Mouse (Mus musculus) cortical plate, adult 2 months (tissue): ENCODE data around the gene Gm10944. TPM values are rescaled to one million over a fixed set of nuclear protein-coding genes. Genes with fewer than 3 reads are reported as not detected.

Experiments
- H3K27ac ChIP-seq: fragments of 200-500 bp; 2 replicates; pipeline ENCODE4 v1.5.1; 2012; ENCODE audit warnings: low read length, control low read depth, inconsistent platforms; ENCODE audit not compliant: insufficient read depth
- H3K4me1 ChIP-seq: fragments of 200-500 bp; 2 replicates; pipeline ENCODE4 v1.6.1; 2011; ENCODE audit warnings: low read length; ENCODE audit not compliant: control insufficient read depth, insufficient read depth
- H3K4me3 ChIP-seq: fragments of 200-500 bp; 2 replicates; pipeline ENCODE4 v1.5.1; 2011; ENCODE audit warnings: mild to moderate bottlenecking, low read length, control low read depth; ENCODE audit not compliant: insufficient read depth
- CTCF ChIP-seq: fragments of 200-500 bp; IDR thresholded peaks from 2 replicates; pipeline ENCODE4 v1.5.1; 2011; ENCODE audit warnings: mild to moderate bottlenecking, control low read depth, low read length; ENCODE audit not compliant: insufficient read depth; ENCODE audit errors: extremely low read depth
- POLR2A ChIP-seq: fragments of 200-500 bp; IDR thresholded peaks from 2 replicates; pipeline ENCODE4 v1.6.1; 2011; ENCODE audit warnings: mild to moderate bottlenecking, low read length, control low read depth; ENCODE audit not compliant: insufficient read depth; ENCODE audit errors: extremely low read depth
- polyA plus RNA-seq: library from polyadenylated mRNA; depleted of rRNA; stranded (reverse); fragments of >200 nt; gene quantifications from 2 replicates; pipeline ENCODE4 v1.2.3, GENCODE M21; 2012; rRNA removed

The Gm10944 gene
- polyA plus RNA-seq, result not detected in 2 replicates

GRCm38 (mm10) chr10:10681048-10681447 lies at the start of gene Gm10944:
Gene Gm10944 (plus strand): TSS chr10:10681348.
- TF ChIP-seq POLR2A (no peak), CTCF (no peak)
- Histone ChIP-seq H3K4me3 (no peak within 1 kb of the TSS), H3K4me1 (no peaks in the 10 kb centered on the region), H3K27ac (no peak within 1 kb of the TSS)

DNA sequence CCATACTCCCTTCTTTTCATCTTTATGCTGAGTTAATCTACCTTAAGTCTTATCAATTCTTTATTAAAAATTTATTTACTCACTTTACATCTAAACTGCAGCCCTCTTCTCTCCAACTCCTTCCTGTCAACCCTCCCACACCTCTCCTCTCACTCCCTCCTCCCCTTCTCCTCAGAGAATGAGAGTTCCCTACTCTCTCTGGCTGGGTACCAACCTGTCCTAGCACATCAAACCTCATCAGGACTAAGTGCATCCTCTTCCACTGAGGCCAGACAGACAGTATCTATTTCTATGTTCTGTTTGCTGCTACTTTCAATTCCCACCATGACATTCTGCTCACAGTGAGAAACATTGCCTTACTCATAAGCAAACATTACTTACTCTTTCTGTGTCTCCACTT lies 25.2 kb upstream of the Gm10944 start:
- no peak for TF ChIP-seq POLR2A
- TF ChIP-seq CTCF, result no peak
- Histone ChIP-seq H3K4me3 (no peak overlapping the region), H3K27ac (no peak overlapping the region), H3K4me1 (no peaks in the 10 kb centered on the region)

GRCm38 (mm10) chr10:10656621-10657020 lies 24.5 kb upstream of the Gm10944 start:
- TF ChIP-seq POLR2A, result no peak
- TF ChIP-seq CTCF, result no peak
- Histone ChIP-seq H3K27ac (no peak overlapping the region), H3K4me3 (no peak overlapping the region), H3K4me1 (no peaks in the 10 kb centered on the region)

- Histone ChIP-seq H3K27ac (no peak overlapping the region), H3K4me3 (no peak overlapping the region), H3K4me1 (no peaks in the 10 kb centered on the region)
- no peak for TF ChIP-seq CTCF
These were observed 22.0 kb upstream of the Gm10944 start for GRCm38 (mm10) chr10:10659161-10659560.

DNA sequence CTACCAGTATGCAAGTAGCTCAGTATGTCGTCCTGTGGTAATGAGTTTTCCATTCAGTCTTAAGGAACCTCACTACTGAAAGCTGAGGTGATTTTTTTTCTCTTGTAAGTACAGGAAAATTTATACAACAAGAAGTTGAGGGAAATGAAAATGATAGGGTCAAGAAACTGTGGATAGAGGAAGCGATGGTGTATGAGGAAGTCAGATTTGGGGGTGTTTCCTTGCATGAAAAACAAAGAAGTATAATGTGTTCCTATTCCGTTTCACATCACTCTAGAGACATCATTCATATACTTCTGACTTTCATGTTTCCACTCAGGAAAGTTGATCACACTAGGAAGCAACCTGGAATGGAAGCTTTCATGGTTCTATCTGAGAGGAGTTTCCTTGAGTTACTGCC lies 21.2 kb upstream of the Gm10944 start:
- Histone ChIP-seq H3K4me3 (no peak overlapping the region), H3K27ac (no peak overlapping the region), H3K4me1 (no peaks in the 10 kb centered on the region)
- no peak for TF ChIP-seq POLR2A
- TF ChIP-seq CTCF, result no peak

DNA sequence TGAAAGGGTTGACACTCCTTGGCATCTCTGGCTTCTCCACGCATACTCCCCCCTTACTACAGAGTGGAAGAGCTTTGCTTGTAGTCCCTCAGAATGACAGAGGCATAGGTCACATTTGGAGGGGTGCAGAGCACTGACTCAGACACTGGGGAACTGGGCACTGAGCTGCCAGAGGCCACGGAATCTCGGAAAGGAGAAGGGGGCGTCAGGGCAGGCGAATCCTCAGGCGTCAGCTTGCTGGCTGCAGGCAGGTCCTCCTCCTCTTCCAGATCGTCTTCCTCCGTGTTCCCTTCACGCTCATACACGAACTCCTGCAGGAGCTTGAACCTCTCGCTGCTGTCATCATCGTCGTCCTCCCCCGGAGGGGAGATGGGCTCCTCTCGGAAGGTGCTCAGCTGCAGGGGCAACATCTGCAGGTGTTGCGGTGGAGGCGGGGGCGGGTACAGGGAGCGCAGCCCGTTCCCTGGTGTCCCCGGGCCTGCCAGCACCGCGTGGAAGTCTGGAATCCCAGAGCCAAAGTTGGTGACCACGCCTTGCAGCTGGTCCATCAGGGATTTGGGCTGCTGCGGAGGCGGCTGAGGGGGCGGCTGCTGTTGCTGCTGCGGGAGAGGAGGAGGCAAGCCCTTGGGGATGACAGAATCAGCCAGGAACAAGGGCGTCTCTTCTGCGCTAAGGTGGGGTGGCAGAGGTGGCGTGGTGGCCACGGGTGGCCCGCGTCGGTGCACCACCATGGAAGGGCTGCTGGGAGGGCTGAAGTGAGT lies 7.9 kb downstream of the Gm10944 start:
- Histone ChIP-seq H3K27ac (peak overlapping the region; percentile 49), H3K4me1 (peaks cover 2% of the 10 kb centered on the region; the same call in 1 of the 2 replicates), H3K4me3 (peak overlapping the region; percentile 42)
- TF ChIP-seq POLR2A (no peak), CTCF (no peak)

GRCm38 (mm10) chr10:10689668-10690223 lies 8.6 kb downstream of the Gm10944 start:
- TF ChIP-seq POLR2A, result no peak
- no peak for TF ChIP-seq CTCF
- H3K4me1 ChIP-seq, result peaks cover 2% of the 10 kb centered on the region; the same call in 1 of the 2 replicates
- peak overlapping the region; percentile 49; the same call in 1 of the 2 replicates for H3K27ac ChIP-seq
- H3K4me3 ChIP-seq, result peak overlapping the region; percentile 42; the same call in 1 of the 2 replicates

- H3K27ac ChIP-seq, result no peak overlapping the region
- TF ChIP-seq CTCF (no peak), POLR2A (no peak)
- no peak overlapping the region for H3K4me3 ChIP-seq
- no peaks in the 10 kb centered on the region for H3K4me1 ChIP-seq
These were observed 16.3 kb downstream of the Gm10944 start for GRCm38 (mm10) chr10:10697497-10697896.

GRCm38 (mm10) chr10:10700903-10701302 lies 19.8 kb downstream of the Gm10944 start:
- no peaks in the 10 kb centered on the region for H3K4me1 ChIP-seq

DNA sequence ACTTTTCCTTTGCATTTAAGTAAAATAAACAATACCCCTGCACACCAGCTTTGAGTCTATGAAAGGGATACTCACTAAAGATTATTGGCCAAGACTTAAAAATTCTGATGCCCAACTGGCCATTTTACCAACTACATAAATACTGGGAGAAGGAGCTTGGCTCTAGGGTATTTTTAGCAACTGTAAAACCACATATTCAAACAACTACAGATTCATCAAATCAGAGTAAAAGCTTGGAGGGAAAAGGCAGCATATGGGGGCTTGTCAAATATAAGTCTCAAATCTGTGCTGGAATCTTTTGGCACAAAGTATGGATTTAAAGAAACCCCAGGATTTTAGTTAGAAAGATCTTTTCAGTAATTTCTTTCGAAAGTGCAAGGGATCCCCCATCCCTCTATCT lies 20.2 kb downstream of the Gm10944 start:
- no peak overlapping the region for H3K27ac ChIP-seq
- TF ChIP-seq POLR2A, result no peak
- TF ChIP-seq CTCF, result no peak
- H3K4me3 ChIP-seq, result no peak overlapping the region
- H3K4me1 ChIP-seq, result no peaks in the 10 kb centered on the region

More at GRCm38 (mm10) chr10:10700903-10701302, 19.8 kb downstream of the Gm10944 start:
- TF ChIP-seq CTCF (no peak), POLR2A (no peak)
- H3K27ac ChIP-seq, result no peak overlapping the region
- H3K4me3 ChIP-seq, result no peak overlapping the region

- Histone ChIP-seq H3K4me3 (no peak overlapping the region), H3K27ac (no peak overlapping the region), H3K4me1 (no peaks in the 10 kb centered on the region)
- no peak for TF ChIP-seq CTCF
- no peak for TF ChIP-seq POLR2A
These were observed 26.9 kb downstream of the Gm10944 start for GRCm38 (mm10) chr10:10708031-10708430.
